Mouse (Mus musculus): ENCODE results near the gene Cachd1. TPM values are rescaled to one million over a fixed set of nuclear protein-coding genes. Genes with fewer than 3 reads are reported as not detected.

Cachd1 gene
- total RNA-seq, 2 experiments from 2014 or later: 2.6 to 4.2 TPM

- DNase-seq: no peak
- intact Hi-C loops (cut with DNase I): no loop called here
- Histone ChIP-seq H3K4me3 (no peak overlapping the region), H3K27ac (no peak overlapping the region)
- no peak for TF ChIP-seq CTCF (IDR thresholded peaks at IDR 0.05)
Measured at GRCm38 (mm10) chr4:100995617-100996016, 219.1 kb downstream of the Cachd1 start.

GRCm38 (mm10) chr4:100996060-100996651, 219.7 kb downstream of the Cachd1 start:
- H3K27ac ChIP-seq: no peak overlapping the region
- no peak for TF ChIP-seq CTCF (IDR thresholded peaks at IDR 0.05)
- intact Hi-C loops (cut with DNase I): no loop called here
- no peak overlapping the region for H3K4me3 ChIP-seq
- no peak for DNase-seq

DNA sequence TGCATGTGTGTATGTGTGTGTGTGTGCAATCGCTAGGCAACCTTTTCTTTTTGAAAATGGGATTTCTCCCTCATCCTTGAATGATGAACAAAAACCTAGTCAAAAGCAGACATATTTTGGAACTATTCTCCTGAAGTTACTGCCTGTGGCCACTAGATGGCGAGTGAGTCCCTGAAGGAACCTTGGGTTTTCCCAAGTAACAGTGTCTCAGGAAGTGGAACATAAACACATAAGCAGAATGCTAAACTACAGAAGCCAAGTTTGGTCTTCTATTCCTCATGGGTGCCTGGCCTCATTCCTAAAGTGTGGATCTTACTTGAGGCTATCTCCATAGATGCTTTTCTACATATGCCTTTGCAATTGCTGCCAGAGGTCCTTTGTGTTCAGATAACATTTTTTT, 221.7 kb downstream of the Cachd1 start:
- DNase-seq: peak; percentile 35

GRCm38 (mm10) chr4:100998906-100999305, 222.4 kb downstream of the Cachd1 start:
- no peak for DNase-seq
- Histone ChIP-seq H3K27ac (no peak overlapping the region), H3K4me3 (no peak overlapping the region)
- TF ChIP-seq CTCF (IDR thresholded peaks at IDR 0.05): no peak
- intact Hi-C loops (cut with DNase I): loop anchor here (1.0 kb wide), 1 partner anchor 147 kb away; no protein-coding TSS in a partner anchor

More for the DNA sequence above, 221.7 kb downstream of the Cachd1 start:
- Histone ChIP-seq H3K4me3 (no peak overlapping the region), H3K27ac (no peak overlapping the region)
- peak; percentile 92 for TF ChIP-seq CTCF (IDR thresholded peaks at IDR 0.05)
- intact Hi-C loops (cut with DNase I): loop anchor here (1.0 kb wide), 1 partner anchor 148 kb away; no protein-coding TSS in a partner anchor

GRCm38 (mm10) chr4:101000622-101001021, 224.1 kb downstream of the Cachd1 start:
- no peak overlapping the region for H3K27ac ChIP-seq
- intact Hi-C loops (cut with DNase I): no loop called here
- TF ChIP-seq CTCF (IDR thresholded peaks at IDR 0.05): no peak
- no peak overlapping the region for H3K4me3 ChIP-seq
- DNase-seq: no peak

DNA sequence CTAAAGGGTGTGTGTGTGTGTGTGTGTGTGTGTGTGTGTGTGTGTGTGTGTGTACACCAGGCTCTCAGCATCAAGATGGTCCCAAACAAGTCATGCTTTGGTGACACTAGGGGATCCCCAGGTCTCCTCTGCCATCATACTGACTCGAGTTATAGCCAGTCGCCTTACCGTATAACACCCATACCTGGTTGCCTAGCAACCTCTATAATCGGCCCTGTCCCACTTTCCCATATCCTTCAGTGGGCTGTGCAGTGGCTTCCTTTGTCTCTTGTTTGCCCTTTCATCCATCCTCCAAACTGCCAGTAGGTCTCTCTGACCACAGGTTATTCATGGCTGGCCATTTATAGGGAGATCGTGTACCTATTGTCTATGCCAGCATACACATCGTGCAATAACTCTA, 224.6 kb downstream of the Cachd1 start:
- intact Hi-C loops (cut with DNase I): no loop called here
- no peak for DNase-seq
- no peak overlapping the region for H3K4me3 ChIP-seq
- no peak overlapping the region for H3K27ac ChIP-seq
- TF ChIP-seq CTCF (IDR thresholded peaks at IDR 0.05): no peak

DNA sequence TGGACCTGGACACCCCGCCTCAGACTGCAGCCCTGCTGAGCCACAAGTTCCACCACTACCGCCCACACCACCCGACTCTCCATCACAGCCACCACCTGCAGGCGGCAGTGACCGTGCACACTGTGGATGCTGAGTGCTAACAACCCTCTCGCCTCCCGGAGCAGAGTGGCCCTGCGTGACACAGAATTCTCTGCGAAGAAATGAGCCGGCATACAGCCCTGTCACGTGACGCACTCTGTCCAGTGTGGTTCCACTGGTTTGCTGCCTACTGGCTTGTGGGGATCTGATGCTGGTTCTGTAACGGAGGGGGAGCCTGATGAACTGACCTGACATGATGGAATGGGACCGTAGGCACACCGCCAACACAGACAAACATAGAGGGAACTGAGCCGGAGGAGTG, 226.5 kb downstream of the Cachd1 start:
- no peak for DNase-seq
- intact Hi-C loops (cut with DNase I): no loop called here
- Histone ChIP-seq H3K4me3 (no peak overlapping the region), H3K27ac (no peak overlapping the region)
- TF ChIP-seq CTCF (IDR thresholded peaks at IDR 0.05): no peak

DNA sequence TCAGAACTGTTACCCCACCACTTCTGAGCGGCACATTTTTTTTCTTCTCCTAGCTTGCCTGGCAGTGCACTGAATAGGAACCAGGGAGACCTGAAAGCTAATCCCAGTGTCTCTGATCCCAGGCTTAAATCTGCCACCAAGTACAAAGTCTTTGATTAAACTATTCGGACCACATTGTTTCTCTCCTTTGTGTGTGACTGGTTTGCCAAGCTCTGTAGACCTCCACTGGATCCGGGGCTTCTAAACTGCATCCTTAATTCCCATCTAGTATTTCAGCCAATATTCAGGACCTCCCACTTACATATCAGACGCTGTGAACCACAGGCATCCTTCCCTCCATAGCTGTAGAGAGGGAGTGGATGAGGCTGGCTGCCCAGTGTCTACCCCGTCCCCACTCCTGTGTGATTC, 231.9 kb downstream of the Cachd1 start:
- no peak for DNase-seq
- no peak for TF ChIP-seq CTCF (IDR thresholded peaks at IDR 0.05)
- intact Hi-C loops (cut with DNase I): no loop called here
- H3K4me3 ChIP-seq: no peak overlapping the region
- no peak overlapping the region for H3K27ac ChIP-seq

DNA sequence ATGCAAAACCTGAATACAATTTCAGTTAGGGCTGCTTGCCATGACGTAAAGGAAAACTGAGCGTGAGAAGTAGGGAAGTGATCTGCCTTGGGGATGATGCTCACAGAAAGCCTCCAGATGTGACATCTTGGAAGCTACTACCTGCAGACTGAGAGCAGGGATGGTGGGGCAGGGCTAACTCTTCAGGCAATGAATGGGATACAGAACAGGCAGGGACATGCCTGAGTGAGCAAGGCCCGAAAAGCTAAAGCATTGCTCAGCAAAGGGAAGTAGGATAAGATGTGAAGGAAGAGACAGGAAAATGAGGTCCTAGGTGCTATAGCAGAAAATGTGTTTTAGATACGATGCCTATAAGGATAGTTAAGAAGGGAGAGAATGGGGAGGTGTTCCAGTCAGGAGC, 232.6 kb downstream of the Cachd1 start:
- DNase-seq: no peak
- Histone ChIP-seq H3K27ac (no peak overlapping the region), H3K4me3 (no peak overlapping the region)
- TF ChIP-seq CTCF (IDR thresholded peaks at IDR 0.05): no peak
- intact Hi-C loops (cut with DNase I): no loop called here

- no peak for TF ChIP-seq CTCF (IDR thresholded peaks at IDR 0.05)
- no peak overlapping the region for H3K27ac ChIP-seq
- no peak for DNase-seq
- H3K4me3 ChIP-seq: no peak overlapping the region
- intact Hi-C loops (cut with DNase I): no loop called here
Measured at GRCm38 (mm10) chr4:101017806-101018205, 241.3 kb downstream of the Cachd1 start.

DNA sequence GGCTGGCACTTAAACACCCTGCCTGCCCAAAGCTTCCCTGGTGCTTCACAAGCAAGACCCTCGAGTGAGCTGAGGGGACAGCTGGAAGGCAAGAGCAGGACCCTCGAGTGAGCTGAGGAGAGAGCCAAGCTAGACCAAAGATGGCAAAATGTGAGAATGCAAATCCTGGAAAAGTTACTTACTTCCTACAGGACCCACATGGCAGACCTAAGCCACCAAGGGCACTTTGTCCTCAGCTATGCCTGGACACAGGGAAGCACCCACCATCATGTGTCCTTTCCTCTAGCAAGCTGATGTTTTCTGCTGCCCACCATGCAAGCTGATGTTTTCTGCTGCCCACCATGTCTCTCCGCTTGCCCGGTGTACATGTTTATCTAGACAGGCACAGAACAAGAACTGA, 244.1 kb downstream of the Cachd1 start, which contains the start of gene Gm10577:
Gene Gm10577, minus strand, starts transcription at position 101 of the 400 bp plus-strand sequence.
- DNase-seq: no peak
- no peak for TF ChIP-seq CTCF (IDR thresholded peaks at IDR 0.05)

GRCm38 (mm10) chr4:101026566-101026965, 250.1 kb downstream of the Cachd1 start:
- Histone ChIP-seq H3K27ac (no peak overlapping the region), H3K4me3 (no peak overlapping the region)
- no peak for DNase-seq
- TF ChIP-seq CTCF (IDR thresholded peaks at IDR 0.05): no peak
- intact Hi-C loops (cut with DNase I): no loop called here

More for the DNA sequence above, 244.1 kb downstream of the Cachd1 start, which contains the start of gene Gm10577:
- intact Hi-C loops (cut with DNase I): no loop called here
- Histone ChIP-seq H3K27ac (no peak within 1 kb of the TSS), H3K4me3 (no peak within 1 kb of the TSS)

DNA sequence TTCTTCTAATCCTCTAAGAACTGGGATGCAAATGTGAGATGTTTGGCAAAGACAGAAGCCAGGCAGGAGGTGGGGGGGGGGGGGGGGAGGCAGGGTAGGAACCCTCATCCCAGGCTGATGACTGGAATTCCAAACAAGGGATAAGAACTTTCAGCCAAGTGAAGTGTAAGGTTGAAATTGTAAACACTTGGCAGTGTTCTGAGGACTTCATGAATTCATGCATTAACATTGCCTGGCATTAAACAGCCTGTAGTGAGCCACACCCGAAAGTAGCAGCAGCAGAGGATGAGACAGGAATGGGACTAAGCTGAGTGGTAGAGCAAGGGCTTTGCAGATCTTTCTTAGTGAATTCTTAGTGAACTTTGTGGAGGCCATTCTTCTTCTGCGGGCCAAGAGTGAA, 250.5 kb downstream of the Cachd1 start:
- no peak for DNase-seq
- intact Hi-C loops (cut with DNase I): no loop called here
- no peak for TF ChIP-seq CTCF (IDR thresholded peaks at IDR 0.05)

GRCm38 (mm10) chr4:101027852-101028411, 251.5 kb downstream of the Cachd1 start:
- intact Hi-C loops (cut with DNase I): no loop called here
- no peak overlapping the region for H3K4me3 ChIP-seq
- TF ChIP-seq CTCF (IDR thresholded peaks at IDR 0.05): no peak
- no peak for DNase-seq
- no peak overlapping the region for H3K27ac ChIP-seq

More for the DNA sequence above, 250.5 kb downstream of the Cachd1 start:
- Histone ChIP-seq H3K4me3 (no peak overlapping the region), H3K27ac (no peak overlapping the region)
